23 mouse cellular contexts compared by ENCODE assay signal in genomic region chr15:60617371-60617770, GRCm38 (mm10).
"Had no signal": no experiment of that assay in that cellular context is flagged by ENCODE, and none has a peak within 500 bp of the region (broad histone marks: within the 10 kb centered on the region; RNA-seq: fewer than 3 reads in every experiment).

No protein-coding gene starts in this region.

- H3K27me3 ChIP-seq: heart, embryonic 12.5 days; hindbrain, embryonic 12.5 days; kidney, embryonic 15.5 days; limb, embryonic 13.5 days had no signal

- H3K4me3 ChIP-seq: gastrocnemius, adult 2 months; heart, embryonic 10.5 days; heart, embryonic 12.5 days; hindbrain, embryonic 10.5 days; hindbrain, embryonic 12.5 days; kidney, embryonic 15.5 days; limb, embryonic 13.5 days had no signal

- H3K4me2 ChIP-seq: heart, embryonic 12.5 days; hindbrain, embryonic 12.5 days; hindbrain, embryonic 14.5 days; kidney, embryonic 15.5 days; limb, embryonic 13.5 days had no signal

- H3K4me1 ChIP-seq: heart, embryonic 10.5 days; heart, embryonic 12.5 days; hindbrain, embryonic 12.5 days; limb, embryonic 13.5 days had no signal

- H3K9me3 ChIP-seq: heart, embryonic 10.5 days; heart, embryonic 12.5 days; hindbrain, embryonic 10.5 days; hindbrain, embryonic 12.5 days; kidney, embryonic 15.5 days; limb, embryonic 13.5 days had no signal

- ATAC-seq: forebrain, embryonic 16.5 days; hindbrain, embryonic 16.5 days; inflammation-experienced regulatory T-cells, adult 6 months had no signal

- H3K9ac ChIP-seq: heart, embryonic 12.5 days; hindbrain, embryonic 12.5 days; hindbrain, embryonic 14.5 days; kidney, embryonic 15.5 days; limb, embryonic 13.5 days had no signal

- DNase-seq: gastrocnemius, adult 2 months; gastrocnemius, postnatal 10 days; gastrocnemius, postnatal 25 days; heart, adult 18-20 months; heart, postnatal 10 days; heart, postnatal 4 days; kidney, adult 11 months; kidney, adult 9 months; kidney, postnatal 14 days; layer of hippocampus, adult 9-11 months; layer of hippocampus, postnatal 36 days; left cerebral cortex, postnatal 4 days had no signal

- H3K36me3 ChIP-seq: heart, embryonic 10.5 days; heart, embryonic 12.5 days; hindbrain, embryonic 10.5 days; hindbrain, embryonic 12.5 days; kidney, embryonic 15.5 days; limb, embryonic 13.5 days had no signal

- H3K27ac ChIP-seq: gastrocnemius, adult 2 months; heart, embryonic 10.5 days; hindbrain, embryonic 10.5 days; hindbrain, embryonic 12.5 days; hindbrain, embryonic 14.5 days; kidney, embryonic 15.5 days; kidney, postnatal 0 days; limb, embryonic 13.5 days had no signal
